Mouse (Mus musculus): ENCODE data around the gene Lrrc14b. TPM values are rescaled to one million over a fixed set of nuclear protein-coding genes. Genes with fewer than 3 reads are reported as not detected.
A peak's percentile ranks its signal among the peaks of the same experiment; 100 is the strongest.

Lrrc14b gene
- polyA plus RNA-seq, 1 experiment, result 0.38 TPM

GRCm38 (mm10) chr13:74317170-74317849 lies 46.5 kb downstream of the Lrrc14b start, which contains the start of gene Pdcd6:
Gene Pdcd6, minus strand, starts transcription at chr13:74317580.
- H3K27ac ChIP-seq (ENCODE audit: insufficient read depth, low read depth, low read length), result peak within 1 kb of the TSS; percentile 92
- TF ChIP-seq CTCF (IDR thresholded peaks at IDR 0.05; ENCODE audit: extremely low read depth, insufficient read length, insufficient replicate concordance, low read depth, low read length) (no peak), POLR2A (IDR thresholded peaks at IDR 0.05; ENCODE audit: low read depth, low read length) (peak; percentile 82; the same call in 1 of the 2 replicates)
- H3K4me3 ChIP-seq (ENCODE audit: low read depth, low read length), result peak within 1 kb of the TSS; percentile 91
- WGBS, result 0% methylated on average over 36 of the region's 36 CpGs
- peaks cover 3% of the 10 kb centered on the region for H3K4me1 ChIP-seq (ENCODE audit: control insufficient read depth, insufficient read depth, insufficient read length, low read length)
- H3K27me3 ChIP-seq (ENCODE audit: control insufficient read depth, insufficient read depth, low read length), result no peaks in the 10 kb centered on the region
- peaks cover 29% of the 10 kb centered on the region for H3K36me3 ChIP-seq (ENCODE audit: control insufficient read depth, insufficient read depth, low read length)

- H3K4me1 ChIP-seq (ENCODE audit: control insufficient read depth, insufficient read depth, insufficient read length, low read length), result peaks cover 3% of the 10 kb centered on the region
- 1% methylated on average over 15 of the region's 15 CpGs for WGBS
- no peaks in the 10 kb centered on the region for H3K27me3 ChIP-seq (ENCODE audit: control insufficient read depth, insufficient read depth, low read length)
- H3K27ac ChIP-seq (ENCODE audit: insufficient read depth, low read depth, low read length), result peak overlapping the region; percentile 92
- H3K36me3 ChIP-seq (ENCODE audit: control insufficient read depth, insufficient read depth, low read length), result peaks cover 27% of the 10 kb centered on the region
- peak overlapping the region; percentile 91 for H3K4me3 ChIP-seq (ENCODE audit: low read depth, low read length)
- TF ChIP-seq CTCF (IDR thresholded peaks at IDR 0.05; ENCODE audit: extremely low read depth, insufficient read length, insufficient replicate concordance, low read depth, low read length) (no peak), POLR2A (IDR thresholded peaks at IDR 0.05; ENCODE audit: low read depth, low read length) (no peak)
These were observed 47.0 kb downstream of the Lrrc14b start for GRCm38 (mm10) chr13:74316789-74317169.

- WGBS, result 10% methylated on average over 4 of the region's 4 CpGs
- TF ChIP-seq CTCF (IDR thresholded peaks at IDR 0.05; ENCODE audit: extremely low read depth, insufficient read length, insufficient replicate concordance, low read depth, low read length), result no peak
- Histone ChIP-seq H3K4me3 (ENCODE audit: low read depth, low read length) (peak overlapping the region; percentile 91), H3K36me3 (ENCODE audit: control insufficient read depth, insufficient read depth, low read length) (peaks cover 29% of the 10 kb centered on the region), H3K27me3 (ENCODE audit: control insufficient read depth, insufficient read depth, low read length) (no peaks in the 10 kb centered on the region), H3K27ac (ENCODE audit: insufficient read depth, low read depth, low read length) (peak overlapping the region; percentile 92), H3K4me1 (ENCODE audit: control insufficient read depth, insufficient read depth, insufficient read length, low read length) (peaks cover 3% of the 10 kb centered on the region)
These were observed 47.4 kb downstream of the Lrrc14b start for GRCm38 (mm10) chr13:74316386-74316785.

DNA sequence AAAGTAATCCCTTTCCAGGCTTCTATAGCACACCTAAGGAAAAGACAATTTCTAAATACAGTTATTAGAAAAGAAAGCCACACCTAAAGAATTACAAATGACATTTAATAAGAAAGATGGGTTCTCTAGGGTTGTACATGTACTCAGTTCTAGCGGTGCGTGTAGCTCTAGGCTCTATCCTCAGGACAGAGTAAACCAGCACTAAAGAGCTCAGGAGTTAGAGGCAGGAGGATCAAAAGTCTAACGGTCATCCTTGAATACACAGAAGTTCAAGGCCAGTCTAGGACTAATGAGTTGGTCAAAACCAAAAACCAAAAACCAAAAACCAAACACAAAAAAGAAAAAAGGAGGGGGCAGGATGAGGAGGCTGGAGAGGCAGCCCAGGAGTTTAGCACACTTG lies 49.2 kb downstream of the Lrrc14b start:
- H3K36me3 ChIP-seq (ENCODE audit: control insufficient read depth, insufficient read depth, low read length), result peaks cover 39% of the 10 kb centered on the region
- WGBS, result 89% methylated on average over 3 of the region's 3 CpGs
- H3K27ac ChIP-seq (ENCODE audit: insufficient read depth, low read depth, low read length), result no peak overlapping the region
- H3K4me1 ChIP-seq (ENCODE audit: control insufficient read depth, insufficient read depth, insufficient read length, low read length), result peaks cover 3% of the 10 kb centered on the region
- no peaks in the 10 kb centered on the region for H3K27me3 ChIP-seq (ENCODE audit: control insufficient read depth, insufficient read depth, low read length)
- no peak overlapping the region for H3K4me3 ChIP-seq (ENCODE audit: low read depth, low read length)
- no peak for TF ChIP-seq POLR2A (IDR thresholded peaks at IDR 0.05; ENCODE audit: low read depth, low read length)
- no peak for TF ChIP-seq CTCF (IDR thresholded peaks at IDR 0.05; ENCODE audit: extremely low read depth, insufficient read length, insufficient replicate concordance, low read depth, low read length)

Other genes starting within 250 kb of the Lrrc14b start
- gene Slc9a3, start 242.5 kb downstream of the Lrrc14b start, polyA plus RNA-seq (2012; rRNA removed), result 93.4 and 151 TPM in 2 replicates
- 18.2 and 45.1 TPM in 2 replicates for gene Exoc3, start 155.3 kb downstream of the Lrrc14b start, polyA plus RNA-seq (2012; rRNA removed)
- gene Ahrr, start 71.7 kb downstream of the Lrrc14b start, polyA plus RNA-seq (2012; rRNA removed), result 1.3 and 1.6 TPM in 2 replicates
- gene Pdcd6, start 46.4 kb downstream of the Lrrc14b start, polyA plus RNA-seq (2012; rRNA removed), result 128 and 248 TPM in 2 replicates
- 65.1 and 96.7 TPM in 2 replicates for gene Sdha, start 13.7 kb downstream of the Lrrc14b start, polyA plus RNA-seq (2012; rRNA removed)
- 0.36 and 0.74 TPM in 2 replicates for gene Ccdc127, start 13.7 kb downstream of the Lrrc14b start, polyA plus RNA-seq (2012; rRNA removed)
- gene Zfp72, start 26.8 kb upstream of the Lrrc14b start, polyA plus RNA-seq (2012; rRNA removed), result 0.03 TPM in 1 of 2 replicates, not detected in the other
- gene Ftl1-ps1, start 35.7 kb upstream of the Lrrc14b start, polyA plus RNA-seq (2012; rRNA removed), result 13.9 and 16.3 TPM in 2 replicates
- gene Zfp825, start 130.0 kb upstream of the Lrrc14b start, polyA plus RNA-seq (2012; rRNA removed), result 0.10 and 0.18 TPM in 2 replicates